Mouse (Mus musculus) intestine, embryonic 14.5 days (tissue): Measurements from ENCODE around the gene Csde1. TPM values are rescaled to one million over a fixed set of nuclear protein-coding genes. Genes with fewer than 3 reads are reported as not detected.

ENCODE experiments used
- ATAC-seq: fragments of 200-750 bp; cut with Nextera tagmentation; replicated peaks from 2 replicates; pipeline ENCODE4 v1.8.0; 2017; ENCODE audit warnings: low read depth, moderate number of reproducible peaks, moderate TSS enrichment, moderate library complexity; ENCODE audit not compliant: low FRiP score, low TSS enrichment
- DNase-seq: peaks from one replicate; pipeline ENCODE4 v3.0.0-alpha.2; 2018; ENCODE audit warnings: low spot score
- H3K27ac ChIP-seq: fragments of 300-500 bp; sonication (generic); 2 replicates; pipeline ENCODE4 v1.5.1; 2014; ENCODE audit warnings: low read depth, mild to moderate bottlenecking, control low read depth
- H3K27me3 ChIP-seq: fragments of 300-500 bp; sonication (generic); replicated peaks from 2 replicates; pipeline ENCODE4 v1.6.1; 2014; ENCODE audit warnings: low read length, control low read depth; ENCODE audit not compliant: control insufficient read depth, insufficient read depth
- H3K36me3 ChIP-seq: fragments of 300-500 bp; sonication (generic); 2 replicates; pipeline ENCODE4 v1.6.1; 2014; ENCODE audit warnings: low read length, control low read depth; ENCODE audit not compliant: control insufficient read depth, insufficient read depth
- H3K4me1 ChIP-seq: fragments of 300-500 bp; sonication (generic); replicated peaks from 2 replicates; pipeline ENCODE4 v1.6.1; 2014; ENCODE audit warnings: low read length, control low read depth, mixed read lengths; ENCODE audit not compliant: control insufficient read depth, insufficient read depth
- H3K4me2 ChIP-seq: fragments of 300-500 bp; sonication (generic); 2 replicates; pipeline ENCODE4 v1.6.1; 2014; ENCODE audit warnings: low read length
- H3K4me3 ChIP-seq: fragments of 300-500 bp; sonication (generic); 2 replicates; pipeline ENCODE4 v1.5.1; 2014; ENCODE audit warnings: low read depth, low read length, control low read depth, mixed read lengths
- H3K9ac ChIP-seq: fragments of 300-500 bp; sonication (generic); 2 replicates; pipeline ENCODE4 v1.6.1; 2014; ENCODE audit warnings: mild to moderate bottlenecking, low read length
- H3K9me3 ChIP-seq: fragments of 300-500 bp; sonication (generic); 2 replicates; pipeline ENCODE4 v1.6.1; 2016; ENCODE audit warnings: low read length, control low read depth; ENCODE audit not compliant: control insufficient read depth
- WGBS: fragments of 180-500 bp; shearing (Covaris S2); extraction: QIAGEN DNeasy Blood & Tissue Kit; methylation state at CpG from one replicate; pipeline ENCODE4 v1.1.7; 2014; 5-methylcytosine and 5-hydroxymethylcytosine counted together
- polyA plus RNA-seq: library from polyadenylated mRNA; unstranded; fragments of >200 nt; fragmentation: Nextera tagmentation; extraction: Ambion mirVana; gene quantifications from 2 replicates; pipeline ENCODE4 v1.2.1, GENCODE M21; 2014

The Csde1 gene
- polyA plus RNA-seq, 1 experiment from 2014 or later = 378 TPM

GRCm38 (mm10) chr3:103040285-103040684 lies 20.1 kb downstream of the Csde1 start:
- no peak overlapping the region for H3K4me3 ChIP-seq
- H3K4me2 ChIP-seq = no peak overlapping the region
- no peaks in the 10 kb centered on the region for H3K27me3 ChIP-seq
- H3K36me3 ChIP-seq = peaks cover 76% of the 10 kb centered on the region
- H3K4me1 ChIP-seq = no peaks in the 10 kb centered on the region
- H3K27ac ChIP-seq = no peak overlapping the region
- 89% methylated on average over 6 of the region's 6 CpGs for WGBS
- H3K9me3 ChIP-seq = no peaks in the 10 kb centered on the region
- DNase-seq (no peak), ATAC-seq (no peak)
- H3K9ac ChIP-seq = no peak overlapping the region

- no peak overlapping the region for H3K4me2 ChIP-seq
- DNase-seq (no peak), ATAC-seq (no peak)
- no peak overlapping the region for H3K9ac ChIP-seq
- no peaks in the 10 kb centered on the region for H3K4me1 ChIP-seq
- no peak overlapping the region for H3K27ac ChIP-seq
- 93% methylated on average over 1 of the region's 1 CpGs for WGBS
- peaks cover 83% of the 10 kb centered on the region for H3K36me3 ChIP-seq
- H3K27me3 ChIP-seq = no peaks in the 10 kb centered on the region
- H3K4me3 ChIP-seq = no peak overlapping the region
- no peaks in the 10 kb centered on the region for H3K9me3 ChIP-seq
These were observed 20.7 kb downstream of the Csde1 start for GRCm38 (mm10) chr3:103040861-103041379.

GRCm38 (mm10) chr3:103056016-103056595 lies 35.9 kb downstream of the Csde1 start:
- ATAC-seq = no peak

GRCm38 (mm10) chr3:103057752-103058151 lies 37.5 kb downstream of the Csde1 start:
- 5% methylated on average over 10 of the region's 10 CpGs for WGBS
- peak overlapping the region; percentile 88 for H3K9ac ChIP-seq
- peaks cover 72% of the 10 kb centered on the region for H3K36me3 ChIP-seq
- peaks cover 5% of the 10 kb centered on the region; the same call in 1 of the 2 replicates for H3K4me1 ChIP-seq
- ATAC-seq (peak; percentile 67), DNase-seq (peak; percentile 74)
- H3K9me3 ChIP-seq = no peaks in the 10 kb centered on the region
- H3K4me2 ChIP-seq = peak overlapping the region; percentile 84
- peak overlapping the region; percentile 98 for H3K27ac ChIP-seq
- H3K4me3 ChIP-seq = peak overlapping the region; percentile 87
- H3K27me3 ChIP-seq = no peaks in the 10 kb centered on the region

More at GRCm38 (mm10) chr3:103056016-103056595, 35.9 kb downstream of the Csde1 start:
- Histone ChIP-seq H3K27me3 (no peaks in the 10 kb centered on the region), H3K9ac (no peak overlapping the region), H3K36me3 (peaks cover 72% of the 10 kb centered on the region), H3K4me1 (peaks cover 5% of the 10 kb centered on the region; the same call in 1 of the 2 replicates), H3K9me3 (no peaks in the 10 kb centered on the region), H3K4me3 (no peak overlapping the region), H3K27ac (no peak overlapping the region), H3K4me2 (no peak overlapping the region)
- WGBS = 87% methylated on average over 5 of the region's 5 CpGs
- no peak for DNase-seq

GRCm38 (mm10) chr3:103058207-103059157 lies 38.3 kb downstream of the Csde1 start, which contains the start of gene Nras:
TSS of gene Nras (plus strand) at chr3:103058285.
- Histone ChIP-seq H3K4me1 (peaks cover 5% of the 10 kb centered on the region; the same call in 1 of the 2 replicates), H3K4me2 (peak within 1 kb of the TSS; percentile 84), H3K27ac (peak within 1 kb of the TSS; percentile 98), H3K36me3 (peaks cover 72% of the 10 kb centered on the region), H3K4me3 (peak within 1 kb of the TSS; percentile 87), H3K9ac (peak within 1 kb of the TSS; percentile 88), H3K27me3 (no peaks in the 10 kb centered on the region), H3K9me3 (no peaks in the 10 kb centered on the region)
- whole genome bisulfite sequencing = 2% methylated on average over 46 of the region's 46 CpGs
- ATAC-seq (peak; percentile 97), DNase-seq (peak; percentile 99)

GRCm38 (mm10) chr3:103066927-103067326 lies 46.7 kb downstream of the Csde1 start:
- H3K27ac ChIP-seq = no peak overlapping the region
- no peak overlapping the region for H3K4me2 ChIP-seq
- 83% methylated on average over 8 of the region's 8 CpGs for WGBS
- ATAC-seq (no peak), DNase-seq (no peak)
- peaks cover 72% of the 10 kb centered on the region for H3K36me3 ChIP-seq
- 0 out of 2 replicates have a peak, but pooled peaks cover 1% of the 10 kb centered on the region for H3K9me3 ChIP-seq
- H3K4me1 ChIP-seq = no peaks in the 10 kb centered on the region
- H3K27me3 ChIP-seq = no peaks in the 10 kb centered on the region
- H3K4me3 ChIP-seq = no peak overlapping the region
- no peak overlapping the region for H3K9ac ChIP-seq

- WGBS = 93% methylated on average over 6 of the region's 6 CpGs
- Histone ChIP-seq H3K4me3 (no peak overlapping the region), H3K27ac (no peak overlapping the region), H3K9me3 (0 out of 2 replicates have a peak, but pooled peaks cover 2% of the 10 kb centered on the region), H3K4me2 (no peak overlapping the region), H3K27me3 (no peaks in the 10 kb centered on the region), H3K4me1 (no peaks in the 10 kb centered on the region), H3K36me3 (peaks cover 51% of the 10 kb centered on the region), H3K9ac (no peak overlapping the region)
- DNase-seq (no peak), ATAC-seq (no peak)
These were observed 48.7 kb downstream of the Csde1 start for GRCm38 (mm10) chr3:103068971-103069370.

GRCm38 (mm10) chr3:103073771-103074170 lies 53.5 kb downstream of the Csde1 start, which contains the start of gene Ampd1:
TSS of gene Ampd1 (plus strand) at chr3:103074014.
- 47% methylated on average over 5 of the region's 5 CpGs for WGBS

More at GRCm38 (mm10) chr3:103073771-103074170, 53.5 kb downstream of the Csde1 start, which contains the start of gene Ampd1:
- ATAC-seq = no peak
- H3K4me3 ChIP-seq = no peak within 1 kb of the TSS
- H3K4me2 ChIP-seq = no peak within 1 kb of the TSS
- H3K27ac ChIP-seq = no peak within 1 kb of the TSS
- no peaks in the 10 kb centered on the region for H3K27me3 ChIP-seq
- H3K9me3 ChIP-seq = 0 out of 2 replicates have a peak, but pooled peaks cover 2% of the 10 kb centered on the region
- no peak for DNase-seq
- H3K9ac ChIP-seq = no peak within 1 kb of the TSS
- no peaks in the 10 kb centered on the region for H3K4me1 ChIP-seq
- peaks cover 5% of the 10 kb centered on the region for H3K36me3 ChIP-seq
